Mouse (Mus musculus) kidney, adult 2 months (tissue): ENCODE measurements around the gene Adamts14.

Experiments used
- CTCF ChIP-seq: fragments of 200-500 bp; conservative IDR thresholded peaks from 2 replicates; pipeline ENCODE4 v1.5.1; 2011; ENCODE audit warnings: low read depth, mild to moderate bottlenecking, control low read depth, low read length, moderate library complexity, mixed read lengths; ENCODE audit not compliant: insufficient read depth, insufficient read length
- POLR2A ChIP-seq: fragments of 200-500 bp; IDR thresholded peaks from one replicate; pipeline ENCODE4 v1.6.1; 2011; ENCODE audit warnings: low read depth, low read length, control low read depth

- no peak for TF ChIP-seq POLR2A
- TF ChIP-seq CTCF = no peak
Measured at GRCm38 (mm10) chr10:61286246-61286645, 13.0 kb upstream of the Adamts14 start.
